Mouse (Mus musculus) myocyte (in vitro differentiated cells): ENCODE data around the gene Zbtb11.

ENCODE experiments used
- CEBPB ChIP-seq: IDR thresholded peaks from 2 replicates; pipeline ENCODE4 v1.6.1; 2011; ENCODE audit warnings: mild to moderate bottlenecking, moderate library complexity; ENCODE audit not compliant: poor library complexity, insufficient read depth, severe bottlenecking
- E2F4 ChIP-seq: IDR thresholded peaks from one replicate; pipeline ENCODE4 v1.6.1; 2011; ENCODE audit warnings: mild to moderate bottlenecking, control low read depth, moderate library complexity; ENCODE audit not compliant: insufficient read depth
- MAX ChIP-seq: IDR thresholded peaks from one replicate; pipeline ENCODE4 v1.6.1; 2011; ENCODE audit warnings: low read depth, mild to moderate bottlenecking, control low read depth
- POLR2A ChIP-seq: IDR thresholded peaks from one replicate; pipeline ENCODE4 v1.6.1; 2011; ENCODE audit warnings: low read depth, mild to moderate bottlenecking, control low read depth, moderate library complexity; ENCODE audit not compliant: insufficient read length
- POLR2AphosphoS2 ChIP-seq: IDR thresholded peaks from one replicate; pipeline ENCODE4 v1.6.1; 2011; ENCODE audit warnings: low read depth, control low read depth; ENCODE audit not compliant: insufficient read length
- TCF12 ChIP-seq: IDR thresholded peaks from one replicate; pipeline ENCODE4 v1.6.1; 2011; ENCODE audit warnings: mild to moderate bottlenecking, control low read depth; ENCODE audit not compliant: poor library complexity, insufficient read depth, severe bottlenecking
- USF1 ChIP-seq: IDR thresholded peaks from one replicate; pipeline ENCODE4 v1.6.1; 2011; ENCODE audit warnings: low read depth, mild to moderate bottlenecking, control low read depth, moderate library complexity

GRCm38 (mm10) chr16:55940781-55941180 lies 32.9 kb upstream of the Zbtb11 start:
- no peak for TF ChIP-seq POLR2A
- TF ChIP-seq USF1, result no peak
- no peak for TF ChIP-seq POLR2AphosphoS2
- no peak for TF ChIP-seq TCF12
- TF ChIP-seq CEBPB, result no peak
- TF ChIP-seq MAX, result no peak
- no peak for TF ChIP-seq E2F4
